Mouse (Mus musculus): Measurements from ENCODE around the gene Apbb2.

Apbb2 gene

DNA sequence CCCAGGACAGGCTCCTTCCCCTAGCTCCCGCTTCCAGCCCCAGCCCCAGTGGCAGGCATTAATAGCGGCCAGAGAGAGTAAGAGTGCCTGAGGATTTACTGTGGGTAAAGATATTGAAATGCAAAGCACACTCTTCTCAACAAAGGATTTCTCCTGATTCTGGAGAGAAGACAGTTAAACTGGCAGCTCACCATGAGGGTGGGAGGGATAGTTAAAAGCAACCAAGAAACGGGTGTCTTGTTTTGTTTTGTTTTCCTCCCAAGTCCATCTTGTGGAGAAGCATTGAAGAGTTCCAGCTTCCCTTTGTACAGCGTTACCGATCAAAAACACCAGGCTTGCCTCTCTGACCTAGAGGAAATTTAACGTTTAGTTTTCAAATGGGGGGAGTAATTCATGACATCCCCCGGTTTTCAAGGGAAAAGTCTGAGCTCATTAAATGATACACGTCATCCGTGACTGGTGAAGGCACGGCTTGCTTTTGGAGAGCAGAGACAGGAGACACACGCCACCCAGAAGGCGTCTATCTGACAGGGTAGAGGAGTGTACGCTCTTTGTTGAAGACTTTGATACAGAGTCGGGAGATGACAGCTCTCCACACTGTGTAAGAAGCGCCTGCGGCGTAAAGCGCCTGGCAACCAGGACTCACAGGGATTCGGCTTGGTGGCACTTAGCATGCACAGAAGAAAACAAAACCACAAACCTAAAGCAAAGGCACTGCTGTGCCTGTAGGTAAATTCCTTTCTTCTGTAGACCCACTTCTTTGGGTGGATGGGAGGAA is 290.4 kb downstream of the Apbb2 start:
- no peak for DNase-seq

DNA sequence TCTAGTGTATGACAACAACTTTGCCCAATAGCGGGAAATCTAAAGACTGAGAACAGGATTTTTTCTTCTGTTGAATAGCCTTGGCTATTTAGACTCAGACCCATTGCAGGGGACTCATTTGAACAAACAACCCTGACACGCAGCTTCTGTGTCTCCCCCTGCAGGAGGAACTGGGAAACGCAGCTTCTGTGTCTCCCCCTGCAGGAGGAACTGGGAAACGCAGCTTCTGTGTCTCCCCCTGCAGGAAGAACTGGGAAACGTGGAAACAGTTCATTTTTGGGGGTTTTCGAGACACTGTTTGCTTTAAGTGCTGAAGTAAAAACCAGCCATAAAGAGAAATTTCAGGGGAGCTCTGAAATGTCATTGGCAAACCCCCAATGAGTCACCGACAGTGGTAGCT is 292.2 kb downstream of the Apbb2 start:
- no peak for DNase-seq

DNA sequence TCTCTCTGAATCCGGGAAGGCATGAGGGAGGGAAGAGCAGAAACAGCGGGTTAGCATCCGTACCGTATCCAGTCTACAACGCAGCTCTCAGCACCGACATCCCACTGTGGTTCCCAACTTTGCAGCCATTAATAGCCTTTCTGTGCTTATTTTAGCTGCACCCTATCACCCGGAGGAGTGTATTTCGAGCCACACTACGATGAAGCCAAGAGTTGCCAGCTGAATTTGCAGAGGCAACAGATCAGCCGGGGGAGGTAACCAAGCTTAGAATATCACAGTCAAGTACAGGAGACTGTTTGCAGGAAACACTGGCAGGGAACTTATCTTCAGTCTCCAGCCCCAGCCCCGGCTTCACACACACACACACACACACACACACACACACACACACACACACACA is 295.0 kb downstream of the Apbb2 start:
- no peak for DNase-seq

DNA sequence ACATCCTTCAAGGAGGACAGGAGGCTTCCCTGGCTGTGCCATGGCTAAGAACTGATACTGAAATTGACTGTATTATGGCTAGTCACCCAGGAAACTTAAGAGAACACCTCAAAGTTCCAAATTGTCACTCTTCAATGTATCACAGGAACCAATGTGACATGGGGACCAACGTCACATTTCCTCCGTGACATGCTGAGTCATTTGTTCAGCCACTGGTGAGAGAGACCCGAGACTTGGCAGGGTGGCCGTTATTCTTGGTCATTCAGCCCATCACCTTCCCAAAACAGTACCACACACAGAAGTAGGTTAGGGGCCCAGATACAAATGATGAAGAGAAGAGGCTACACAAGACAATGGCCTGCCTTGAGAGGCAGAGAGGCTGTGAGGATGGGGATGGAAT is 295.5 kb downstream of the Apbb2 start:
- DNase-seq: no peak

DNA sequence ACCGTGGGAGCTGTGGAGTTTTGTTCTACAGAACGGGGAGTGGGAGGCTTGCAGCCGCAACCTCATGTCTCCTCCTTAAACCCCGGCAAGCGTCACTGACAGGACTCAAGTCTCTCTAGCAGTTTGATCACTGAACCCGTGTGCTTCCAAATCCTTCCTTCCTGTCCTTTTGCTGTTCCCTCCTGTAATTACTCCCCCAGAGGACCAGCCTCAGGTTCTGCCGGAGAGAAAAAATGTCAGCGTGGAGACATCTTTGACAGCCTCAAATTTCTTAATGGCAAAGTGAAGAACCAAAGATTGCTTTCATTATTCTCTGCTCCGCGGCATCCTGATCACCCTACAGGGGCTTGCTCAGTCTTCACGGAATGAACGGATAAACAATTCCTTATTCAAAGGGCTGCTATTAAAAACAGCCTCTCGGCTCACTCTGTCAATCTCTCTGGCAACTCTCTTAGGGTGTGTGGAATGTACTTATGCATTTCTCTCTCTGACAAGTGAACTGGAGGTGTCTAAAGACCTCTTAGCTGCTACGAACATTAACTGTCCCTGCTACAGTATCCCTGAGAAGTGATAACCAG is 298.7 kb downstream of the Apbb2 start:
- DNase-seq: no peak

DNA sequence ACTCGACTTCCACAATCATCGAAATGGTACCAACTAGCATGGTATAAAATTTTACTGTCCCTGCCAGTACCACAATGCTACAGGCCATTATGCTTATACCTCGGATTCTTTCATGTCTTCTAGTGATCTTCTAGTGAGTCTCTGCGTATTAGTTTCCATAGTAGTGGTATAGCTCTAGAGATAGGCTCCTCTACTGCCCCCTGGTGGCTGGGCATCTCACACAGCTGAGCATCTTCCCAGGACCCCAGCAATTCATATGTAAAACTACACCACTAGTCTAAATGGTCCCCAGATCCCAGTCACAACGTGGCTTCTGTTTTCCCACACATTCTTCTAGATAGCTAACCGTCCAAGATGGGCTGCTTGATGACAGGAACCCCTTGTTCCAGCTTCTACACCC is 299.2 kb downstream of the Apbb2 start:
- DNase-seq: no peak

DNA sequence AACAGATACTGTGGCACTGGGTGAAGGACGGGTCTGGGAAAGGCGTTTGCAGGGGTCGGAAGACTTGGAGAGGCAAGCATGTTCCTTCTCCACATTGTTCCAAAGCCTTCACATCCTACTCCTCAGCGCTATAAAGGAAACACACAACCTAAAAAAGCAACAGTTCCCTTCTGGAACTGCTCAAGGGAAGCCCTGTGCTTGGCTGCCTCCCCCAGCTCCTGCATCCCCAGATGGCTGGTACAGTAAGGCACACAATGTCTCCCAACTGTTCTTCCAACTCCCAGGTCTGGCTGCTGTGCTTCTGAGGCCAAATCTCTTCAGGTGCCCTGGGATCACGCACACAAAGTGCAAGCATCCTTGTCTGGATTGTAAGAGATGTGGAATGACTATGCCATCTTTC is 302.8 kb downstream of the Apbb2 start:
- DNase-seq: no peak

DNA sequence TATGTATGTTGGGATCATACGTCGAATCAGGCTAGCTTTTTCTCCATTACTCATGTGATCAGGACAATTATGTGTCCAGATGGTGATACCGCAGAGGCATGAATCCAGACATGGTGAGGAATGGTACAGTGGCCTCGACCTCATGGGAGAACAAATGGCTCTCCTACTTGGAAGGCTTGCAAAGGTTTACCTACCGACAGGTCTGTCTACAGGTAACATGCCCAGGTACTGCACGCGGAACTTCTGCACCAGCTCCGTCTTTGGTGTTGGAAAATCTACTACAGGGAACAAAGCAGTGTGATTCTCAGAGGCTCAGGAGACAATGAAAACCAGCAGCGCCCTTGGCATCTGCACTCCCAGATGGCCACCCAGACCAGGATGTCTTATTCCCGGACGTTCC is 307.8 kb downstream of the Apbb2 start:
- DNase-seq: no peak

DNA sequence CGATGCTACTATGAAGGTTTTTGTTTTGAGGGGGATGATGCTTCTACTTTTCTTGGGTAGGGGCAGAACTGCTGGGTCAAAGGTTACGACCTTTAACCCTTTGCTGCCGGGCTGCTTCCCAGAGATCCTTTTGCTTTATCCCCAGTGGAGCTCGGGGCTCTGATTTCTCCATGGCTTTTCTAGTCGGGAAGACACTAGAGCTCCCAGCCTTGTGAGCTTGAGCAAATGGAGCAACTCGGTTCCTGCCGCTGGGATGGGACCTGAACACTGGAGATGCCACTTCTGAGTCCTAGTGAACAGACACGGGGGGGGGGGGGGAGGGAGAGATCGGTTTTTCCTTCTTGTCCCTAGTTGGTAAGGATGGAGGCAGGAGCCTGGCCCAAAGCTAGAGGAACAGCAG is 308.3 kb downstream of the Apbb2 start:
- DNase-seq: no peak

DNA sequence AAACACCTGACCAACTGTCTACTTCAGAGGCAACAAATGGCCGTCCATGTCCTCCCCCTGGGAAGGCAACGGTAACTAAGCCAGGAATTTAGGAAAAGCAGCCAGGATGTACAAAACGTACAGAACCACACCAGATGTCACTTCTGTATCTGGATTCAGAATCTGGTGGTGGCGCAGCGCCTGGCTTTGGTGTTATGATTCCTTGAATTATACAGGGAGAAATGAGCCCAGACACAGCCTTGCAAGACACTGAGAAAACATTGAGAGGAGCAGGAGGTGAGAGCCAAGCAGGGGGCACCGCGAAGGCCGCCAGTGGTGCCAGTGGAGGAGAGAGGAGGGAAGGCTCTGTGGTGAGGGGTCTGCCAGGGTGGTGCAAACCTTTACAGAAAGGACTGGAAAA is 313.1 kb downstream of the Apbb2 start:
- no peak for DNase-seq

DNA sequence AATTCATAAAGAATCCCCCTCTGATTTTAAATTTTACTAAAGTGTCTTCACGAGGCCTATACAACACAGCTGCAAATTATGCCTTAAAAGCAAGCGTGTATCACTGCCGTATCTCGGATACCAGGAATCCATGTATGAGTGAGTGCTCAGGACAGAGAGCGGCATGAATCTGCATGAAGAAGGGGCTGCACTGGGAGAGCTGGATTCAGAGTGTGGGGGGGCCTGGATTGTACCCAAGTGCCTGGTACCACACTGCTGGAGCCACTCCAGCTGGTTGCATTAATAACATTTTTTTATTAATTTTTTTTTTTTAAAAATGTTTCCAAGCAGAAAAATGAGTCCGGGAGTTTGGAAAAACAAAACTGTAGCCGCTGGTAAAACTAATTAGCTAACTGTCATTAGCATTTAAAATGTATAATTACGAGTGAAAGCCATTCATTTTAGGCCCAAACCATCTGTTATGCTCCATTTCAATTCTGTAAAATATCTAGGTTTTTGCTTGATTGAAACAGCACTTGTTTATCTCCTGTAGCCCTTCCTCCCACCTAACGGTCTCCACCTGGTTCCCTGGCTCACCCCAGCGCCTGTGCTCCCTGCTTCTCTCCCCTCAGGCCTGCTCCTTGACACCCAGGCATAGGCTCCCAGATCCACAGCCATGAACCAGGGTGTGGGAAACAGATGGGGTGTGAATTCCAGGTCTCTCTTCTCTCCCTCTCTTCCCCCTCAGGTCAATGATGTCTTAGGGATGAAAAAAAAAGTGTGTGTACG is 314.1 kb downstream of the Apbb2 start:
- no peak for DNase-seq

DNA sequence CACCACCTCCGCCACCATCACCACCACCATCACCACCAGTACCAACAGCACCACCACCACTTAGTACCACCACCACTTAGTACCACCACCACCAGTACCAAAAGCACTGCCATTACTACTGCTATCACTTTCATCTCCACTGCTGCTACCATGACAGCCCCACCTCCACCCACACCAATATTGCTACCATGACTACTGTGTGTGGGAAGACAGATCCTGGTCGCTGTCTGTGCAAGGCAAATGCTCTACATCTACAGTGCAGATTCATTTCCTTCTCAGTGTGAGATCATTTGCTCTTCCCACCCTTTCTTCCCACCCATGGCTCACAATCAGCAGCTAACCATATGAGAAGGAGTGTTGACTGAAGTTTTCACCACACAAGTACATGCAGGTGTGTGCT is 315.7 kb downstream of the Apbb2 start:
- DNase-seq: no peak

DNA sequence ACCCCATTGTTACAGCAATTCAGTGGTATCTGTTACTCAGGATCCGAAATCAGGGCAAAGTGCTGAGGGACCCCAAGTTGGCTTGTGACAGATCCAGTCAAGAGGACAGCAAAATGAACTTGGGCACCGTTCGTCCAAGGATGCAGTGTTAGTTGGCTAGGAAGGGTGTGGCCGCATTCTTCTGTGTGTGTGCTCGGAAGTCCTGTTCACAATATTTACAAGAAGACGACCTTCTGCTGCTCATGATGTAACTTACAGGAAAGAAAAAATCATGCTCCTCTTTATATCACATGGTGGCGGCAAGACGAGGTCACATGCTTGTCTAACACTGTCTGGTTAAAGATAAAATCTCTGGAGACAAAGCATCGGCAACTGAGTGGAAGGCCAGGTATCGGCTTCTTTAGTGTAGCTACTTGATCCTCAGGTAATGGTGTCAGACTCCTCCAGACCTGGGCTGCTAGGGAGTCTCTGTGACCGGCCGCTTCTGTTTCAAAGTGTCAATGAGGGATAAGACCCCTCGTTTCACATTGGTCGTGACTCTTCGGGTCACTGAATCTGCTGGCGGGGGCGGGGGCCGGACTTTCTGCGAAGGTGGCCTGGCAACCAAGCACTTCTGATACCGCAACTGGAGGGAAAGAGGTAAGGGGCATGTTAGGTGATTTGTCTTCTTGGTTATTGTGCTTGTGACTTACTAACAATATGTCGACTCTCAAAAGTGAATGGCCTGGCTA is 316.3 kb downstream of the Apbb2 start:
- no peak for DNase-seq

DNA sequence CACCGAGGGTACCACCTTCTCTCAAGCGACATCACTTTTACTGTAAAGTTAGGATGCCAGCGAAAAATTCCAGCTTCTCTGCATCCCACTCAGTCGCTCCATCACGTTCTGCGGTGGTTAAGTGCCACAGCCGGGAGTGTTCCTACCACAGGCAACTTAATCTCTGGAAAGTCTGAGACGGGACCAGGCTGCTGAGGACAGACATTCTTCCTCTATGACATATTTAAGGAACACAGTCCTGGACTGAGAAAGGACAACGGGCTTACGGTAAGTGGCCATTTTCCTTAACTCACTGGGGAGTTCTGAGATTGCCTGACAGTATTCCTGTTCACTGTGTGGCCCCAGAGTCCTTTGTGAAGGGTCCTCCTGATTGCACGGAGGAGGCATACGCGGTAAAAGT is 318.0 kb downstream of the Apbb2 start:
- no peak for DNase-seq

DNA sequence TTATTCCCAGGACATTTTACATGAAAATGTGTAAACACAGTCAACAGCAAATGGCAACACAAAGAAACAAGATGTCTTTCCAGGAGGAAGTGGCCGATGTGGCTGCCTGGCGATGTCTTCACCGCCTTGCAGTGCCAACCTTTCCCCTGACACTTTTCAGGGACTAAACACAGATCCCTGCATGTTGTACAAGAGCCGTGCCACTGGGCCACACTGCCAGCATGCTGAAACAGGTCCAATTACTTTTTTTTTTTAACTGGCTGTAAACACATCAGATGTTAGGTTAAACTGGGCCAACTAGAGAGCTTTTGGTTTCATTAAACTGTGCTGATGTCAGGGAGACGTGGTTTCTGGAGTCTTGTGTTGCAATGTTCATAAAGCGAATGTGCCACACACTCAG is 319.7 kb downstream of the Apbb2 start:
- DNase-seq: no peak

DNA sequence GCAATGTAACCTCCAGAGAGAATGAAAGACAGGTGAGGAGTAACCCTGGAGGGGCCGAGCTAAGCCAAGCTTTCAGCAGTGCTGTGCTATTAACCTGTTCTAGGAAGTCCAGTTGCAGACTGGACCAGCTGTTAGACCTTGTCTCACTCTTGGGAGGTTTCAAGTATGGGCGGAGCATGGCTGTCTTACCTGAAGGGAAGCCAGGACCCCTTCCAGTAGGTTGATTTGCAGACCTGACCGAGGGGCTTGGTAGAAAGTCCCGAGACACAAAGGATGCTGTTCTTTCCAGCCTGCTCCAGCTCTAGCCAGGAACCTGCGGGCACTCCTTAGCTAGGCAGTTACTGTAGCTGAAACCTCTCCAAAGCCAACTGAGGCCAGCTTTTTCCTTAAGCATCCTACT is 322.5 kb downstream of the Apbb2 start:
- DNase-seq: no peak

DNA sequence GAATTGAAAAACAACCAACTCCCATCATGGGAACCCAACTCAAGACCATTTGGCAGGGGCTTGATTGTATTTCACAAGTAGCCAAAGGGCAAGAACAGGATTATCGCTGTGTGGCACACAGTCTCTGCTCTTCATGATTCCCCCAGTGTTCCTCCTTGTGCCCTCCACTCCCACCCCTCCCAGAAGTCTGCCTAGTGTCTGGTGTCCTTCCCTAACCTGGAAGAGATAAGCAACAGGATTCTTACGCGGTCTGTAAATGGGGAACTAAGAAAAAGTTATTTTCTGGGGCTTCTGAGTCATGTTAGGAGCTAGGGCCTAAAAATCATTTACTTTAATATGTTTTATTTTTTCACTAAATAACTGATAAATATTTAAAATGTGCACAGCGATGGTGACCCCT is 323.6 kb downstream of the Apbb2 start:
- no peak for DNase-seq

DNA sequence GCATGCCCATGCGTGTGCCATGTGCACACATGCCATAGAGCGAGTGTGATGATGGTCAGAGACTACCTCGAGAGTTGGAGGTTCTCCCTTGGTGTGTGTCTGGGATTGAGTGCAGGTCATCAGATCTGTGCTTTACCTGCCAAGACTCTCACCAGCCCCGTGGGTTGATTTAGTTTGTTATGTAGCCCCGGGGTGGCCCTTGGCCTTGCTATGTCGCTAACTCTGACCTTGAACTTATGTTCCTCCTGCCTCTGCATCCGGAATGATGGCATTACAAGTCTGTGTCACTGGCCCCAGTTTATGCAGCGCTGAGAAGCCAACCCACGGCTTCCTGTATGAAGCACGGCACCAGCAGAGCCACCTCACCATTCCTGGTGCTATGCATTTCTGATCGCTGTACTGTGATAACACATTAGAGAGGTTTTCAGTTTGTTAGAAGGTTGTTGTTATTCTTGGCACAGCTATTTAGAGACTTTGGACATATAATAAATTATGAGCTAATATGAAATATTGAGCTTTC is 324.4 kb downstream of the Apbb2 start:
- DNase-seq: no peak

DNA sequence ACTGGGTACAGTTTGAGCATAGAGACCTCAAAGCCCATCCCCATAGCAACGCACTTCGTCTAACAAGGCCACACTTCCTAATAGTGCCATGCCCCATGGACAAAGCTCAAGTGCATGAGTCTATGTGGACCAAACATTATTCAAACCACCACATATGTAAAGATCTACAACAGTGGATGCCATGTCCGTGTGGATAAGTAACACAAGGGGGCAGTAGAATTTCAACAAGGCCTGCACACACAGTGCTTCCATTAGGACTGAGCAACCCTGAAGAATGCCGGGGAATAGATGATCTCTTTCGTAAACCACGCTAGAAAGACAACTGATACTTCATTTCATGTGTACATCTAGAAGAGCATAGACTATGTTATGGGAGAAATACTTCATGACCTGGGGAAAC is 337.8 kb downstream of the Apbb2 start:
- DNase-seq: no peak

DNA sequence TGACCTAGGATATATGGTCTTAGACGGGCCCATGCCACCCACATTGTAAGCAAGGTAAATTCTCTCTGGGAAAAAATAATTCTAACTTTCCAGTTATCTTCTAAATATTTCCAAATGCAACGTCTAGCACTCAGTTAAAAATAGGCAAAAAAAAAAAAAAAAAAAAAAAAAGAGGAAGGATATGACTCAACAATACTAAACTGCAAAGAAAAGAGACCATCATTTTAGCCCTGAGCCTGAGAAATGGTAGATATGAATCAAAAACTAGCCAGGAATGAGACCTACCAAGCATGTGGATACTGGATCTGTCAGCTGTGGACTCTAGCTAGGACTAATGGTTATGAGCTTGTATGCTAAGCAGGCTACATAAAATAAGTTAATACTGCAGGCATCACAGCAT is 338.9 kb downstream of the Apbb2 start:
- no peak for DNase-seq

DNA sequence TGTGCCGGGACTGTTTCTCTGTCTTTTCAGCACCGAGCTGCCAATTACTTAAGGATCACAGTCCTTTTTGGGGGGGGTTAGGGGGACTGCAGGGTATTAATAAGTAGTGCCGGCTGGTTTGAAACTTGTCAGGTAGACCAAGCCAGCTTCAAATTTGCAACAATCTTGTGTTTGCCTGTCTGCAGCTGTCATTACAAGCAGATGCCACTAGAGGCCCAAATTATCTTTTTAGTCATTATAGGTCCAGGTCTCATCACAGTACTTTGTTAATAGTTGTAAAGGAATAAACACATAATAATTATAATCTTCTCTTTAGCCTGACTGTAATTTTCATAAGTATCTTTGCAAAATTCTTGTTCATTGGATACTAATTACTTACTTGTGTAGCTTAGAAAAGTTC is 344.2 kb downstream of the Apbb2 start:
- DNase-seq: no peak

DNA sequence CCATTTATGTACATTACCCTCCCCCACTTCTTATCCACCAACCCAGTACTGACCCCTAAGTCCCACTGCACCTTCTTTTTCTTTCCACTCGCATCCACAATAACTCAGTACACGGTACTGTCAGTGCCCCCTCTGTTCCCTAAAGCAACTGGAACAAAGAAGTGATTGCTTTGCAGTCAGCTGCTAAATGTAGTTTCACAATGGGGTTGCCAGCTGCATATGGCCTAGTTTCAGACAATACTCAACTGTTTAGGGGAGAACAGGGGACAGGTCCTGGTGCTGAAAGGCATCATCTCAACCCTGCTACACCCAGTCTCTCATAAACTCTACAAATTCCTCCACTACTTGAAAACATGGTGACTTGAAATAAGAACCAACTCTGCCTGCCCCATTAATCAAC is 347.4 kb downstream of the Apbb2 start:
- DNase-seq: no peak

DNA sequence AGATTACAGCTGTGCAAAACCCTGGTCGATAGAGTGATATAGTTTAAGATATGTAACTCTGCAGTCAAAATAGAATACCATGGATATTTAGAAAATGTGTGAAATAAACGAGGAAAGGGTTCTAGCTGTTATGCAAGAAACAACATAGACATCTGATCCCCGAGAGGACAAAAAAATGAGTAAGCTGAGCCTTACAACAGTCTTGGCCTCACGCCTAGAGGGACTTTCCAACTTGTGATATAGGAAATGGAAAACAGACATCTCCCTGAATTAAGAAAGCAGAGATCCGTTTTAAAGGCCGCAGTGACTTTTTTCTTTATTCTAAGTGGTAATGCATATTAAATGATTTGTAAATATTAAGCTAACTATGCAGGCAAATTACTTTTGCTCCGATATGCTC is 349.0 kb downstream of the Apbb2 start:
- DNase-seq: no peak

Measured in cerebellum, adult 11-12 months (tissue).